Mouse (Mus musculus): ENCODE results near the gene Gpr158. TPM values are rescaled to one million over a fixed set of nuclear protein-coding genes. Genes with fewer than 3 reads are reported as not detected.

Gpr158 gene
- polyA plus RNA-seq, 1 experiment from 2014 or later = not detected

DNA sequence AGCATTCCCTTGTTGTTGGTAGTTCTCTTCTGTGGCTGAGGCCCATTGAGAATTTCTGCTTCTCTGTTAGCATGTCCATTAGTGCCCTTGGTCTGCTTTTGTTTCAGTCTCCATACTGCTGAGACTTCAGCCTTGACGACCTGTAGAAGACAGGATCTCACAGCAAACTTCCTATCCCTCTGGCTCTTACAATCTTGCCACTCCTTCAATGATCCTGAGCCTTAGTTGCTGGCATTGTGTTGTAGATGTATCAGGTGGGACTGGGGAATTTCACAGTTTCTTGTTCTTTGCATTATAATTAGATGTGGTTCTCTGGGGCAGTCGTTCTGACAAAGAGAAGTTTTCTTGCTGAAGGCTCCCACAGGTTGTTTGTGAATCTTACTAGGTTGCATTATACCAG is 25.4 kb downstream of the Gpr158 start:
- no peaks in the 10 kb centered on the region for H3K4me1 ChIP-seq (ENCODE audit: insufficient read depth)
- DNase-seq (no peak), ATAC-seq (no peak)
- no peak overlapping the region for H3K4me3 ChIP-seq (ENCODE audit: low read depth, low read length)
- no peaks in the 10 kb centered on the region for H3K9me3 ChIP-seq (ENCODE audit: low read length)
- no peak for TF ChIP-seq EP300 (IDR thresholded peaks at IDR 0.05; ENCODE audit: low read depth)
- no peak for TF ChIP-seq CTCF (IDR thresholded peaks at IDR 0.05; ENCODE audit: low read depth)
- no peak overlapping the region for H3K9ac ChIP-seq (replicated peaks)
- no peaks in the 10 kb centered on the region for H3K36me3 ChIP-seq (replicated peaks; ENCODE audit: insufficient read depth, low read length)
- no peak overlapping the region for H3K27ac ChIP-seq (ENCODE audit: low read depth)
- H3K4me2 ChIP-seq (ENCODE audit: low read depth, low read length) = no peak overlapping the region
- 8% methylated on average over 2 of the region's 2 CpGs for whole genome bisulfite sequencing (ENCODE audit: insufficient replicate concordance)
- no peaks in the 10 kb centered on the region for H3K27me3 ChIP-seq (ENCODE audit: insufficient read depth, low read length)

DNA sequence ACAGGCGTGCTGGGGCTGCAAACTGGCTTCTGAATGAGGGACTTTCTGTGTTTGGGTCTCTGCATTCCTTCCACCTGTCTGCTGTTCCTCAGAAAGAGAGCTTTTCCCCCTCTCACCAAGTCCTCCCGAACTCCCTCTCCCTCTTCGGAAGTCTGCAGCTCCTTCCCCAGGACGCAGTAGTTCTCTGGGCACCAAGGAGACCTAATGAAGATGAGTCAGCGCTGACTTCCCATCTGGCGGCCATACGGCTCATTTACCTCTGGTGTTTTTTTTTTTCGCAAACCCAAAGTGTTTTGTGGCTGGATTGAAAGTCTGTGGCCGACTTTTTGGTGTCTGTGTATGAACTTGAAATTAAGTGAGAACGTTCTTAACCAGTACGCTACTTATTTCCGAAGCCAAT is 30.0 kb downstream of the Gpr158 start:
- no peak overlapping the region for H3K9ac ChIP-seq (replicated peaks)
- DNase-seq (no peak), ATAC-seq (no peak)
- no peak overlapping the region for H3K4me3 ChIP-seq (ENCODE audit: low read depth, low read length)
- H3K4me1 ChIP-seq (ENCODE audit: insufficient read depth) = no peaks in the 10 kb centered on the region
- H3K4me2 ChIP-seq (ENCODE audit: low read depth, low read length) = no peak overlapping the region
- no peak for TF ChIP-seq CTCF (IDR thresholded peaks at IDR 0.05; ENCODE audit: low read depth)
- TF ChIP-seq EP300 (IDR thresholded peaks at IDR 0.05; ENCODE audit: low read depth) = no peak
- no peak overlapping the region for H3K27ac ChIP-seq (ENCODE audit: low read depth)
- no peaks in the 10 kb centered on the region for H3K27me3 ChIP-seq (ENCODE audit: insufficient read depth, low read length)
- no peaks in the 10 kb centered on the region for H3K9me3 ChIP-seq (ENCODE audit: low read length)
- H3K36me3 ChIP-seq (replicated peaks; ENCODE audit: insufficient read depth, low read length) = no peaks in the 10 kb centered on the region
- 78% methylated on average over 12 of the region's 12 CpGs for WGBS (ENCODE audit: insufficient replicate concordance)

DNA sequence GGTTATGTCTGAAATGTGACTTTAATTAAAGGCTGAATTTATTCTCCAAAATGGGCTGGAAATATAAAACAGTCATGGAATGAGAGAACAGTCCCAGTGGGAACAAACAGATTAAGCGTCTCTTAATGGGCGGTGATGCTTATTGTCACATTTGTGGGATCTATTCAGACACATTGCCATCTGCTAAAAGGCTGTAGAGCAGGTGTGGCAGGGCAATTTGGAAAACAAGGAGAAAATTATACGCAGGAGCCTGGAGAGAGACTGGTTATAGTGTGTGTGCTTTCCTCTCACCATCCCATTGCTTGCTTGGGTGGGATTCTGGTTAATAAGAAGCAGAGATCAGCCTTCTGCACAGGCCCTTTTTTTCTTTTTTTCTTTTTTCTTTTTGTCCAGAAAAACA is 32.3 kb downstream of the Gpr158 start:
- DNase-seq (no peak), ATAC-seq (no peak)
- H3K27ac ChIP-seq (ENCODE audit: low read depth) = no peak overlapping the region
- H3K4me1 ChIP-seq (ENCODE audit: insufficient read depth) = no peaks in the 10 kb centered on the region
- no peaks in the 10 kb centered on the region for H3K27me3 ChIP-seq (ENCODE audit: insufficient read depth, low read length)
- 79% methylated on average over 3 of the region's 3 CpGs for WGBS (ENCODE audit: insufficient replicate concordance)
- H3K9ac ChIP-seq (replicated peaks) = no peak overlapping the region
- no peak overlapping the region for H3K4me3 ChIP-seq (ENCODE audit: low read depth, low read length)
- H3K9me3 ChIP-seq (ENCODE audit: low read length) = no peaks in the 10 kb centered on the region
- no peak overlapping the region for H3K4me2 ChIP-seq (ENCODE audit: low read depth, low read length)
- H3K36me3 ChIP-seq (replicated peaks; ENCODE audit: insufficient read depth, low read length) = no peaks in the 10 kb centered on the region
- TF ChIP-seq EP300 (IDR thresholded peaks at IDR 0.05; ENCODE audit: low read depth) = no peak
- TF ChIP-seq CTCF (IDR thresholded peaks at IDR 0.05; ENCODE audit: low read depth) = no peak

DNA sequence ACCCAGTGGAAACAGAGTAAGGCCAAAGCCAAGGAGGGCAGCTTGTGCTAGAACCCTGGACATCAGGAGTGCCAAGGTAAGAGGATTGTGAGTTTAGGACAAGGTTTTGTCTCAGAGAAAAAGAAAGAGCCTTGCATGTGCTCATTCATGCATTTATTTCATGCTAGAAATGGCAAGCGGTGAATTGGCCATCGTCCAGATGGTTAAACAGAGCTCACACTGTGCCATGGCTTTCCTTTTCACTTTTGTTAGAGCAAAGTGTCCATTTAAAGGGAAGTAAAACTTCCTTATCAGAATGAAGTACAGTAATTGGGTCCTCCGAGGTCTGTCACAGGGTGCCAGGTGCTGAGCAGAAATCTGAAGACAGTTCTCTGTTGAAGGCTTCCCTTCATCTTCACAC is 38.3 kb downstream of the Gpr158 start:
- Histone ChIP-seq H3K9ac (replicated peaks) (no peak overlapping the region), H3K9me3 (ENCODE audit: low read length) (no peaks in the 10 kb centered on the region), H3K36me3 (replicated peaks; ENCODE audit: insufficient read depth, low read length) (no peaks in the 10 kb centered on the region), H3K27me3 (ENCODE audit: insufficient read depth, low read length) (no peaks in the 10 kb centered on the region), H3K4me3 (ENCODE audit: low read depth, low read length) (no peak overlapping the region), H3K4me1 (ENCODE audit: insufficient read depth) (no peaks in the 10 kb centered on the region), H3K27ac (ENCODE audit: low read depth) (no peak overlapping the region), H3K4me2 (ENCODE audit: low read depth, low read length) (no peak overlapping the region)
- WGBS (ENCODE audit: insufficient replicate concordance) = 78% methylated on average over 3 of the region's 3 CpGs
- TF ChIP-seq CTCF (IDR thresholded peaks at IDR 0.05; ENCODE audit: low read depth) (no peak), EP300 (IDR thresholded peaks at IDR 0.05; ENCODE audit: low read depth) (no peak)
- no peak for DNase-seq
- no peak for ATAC-seq

DNA sequence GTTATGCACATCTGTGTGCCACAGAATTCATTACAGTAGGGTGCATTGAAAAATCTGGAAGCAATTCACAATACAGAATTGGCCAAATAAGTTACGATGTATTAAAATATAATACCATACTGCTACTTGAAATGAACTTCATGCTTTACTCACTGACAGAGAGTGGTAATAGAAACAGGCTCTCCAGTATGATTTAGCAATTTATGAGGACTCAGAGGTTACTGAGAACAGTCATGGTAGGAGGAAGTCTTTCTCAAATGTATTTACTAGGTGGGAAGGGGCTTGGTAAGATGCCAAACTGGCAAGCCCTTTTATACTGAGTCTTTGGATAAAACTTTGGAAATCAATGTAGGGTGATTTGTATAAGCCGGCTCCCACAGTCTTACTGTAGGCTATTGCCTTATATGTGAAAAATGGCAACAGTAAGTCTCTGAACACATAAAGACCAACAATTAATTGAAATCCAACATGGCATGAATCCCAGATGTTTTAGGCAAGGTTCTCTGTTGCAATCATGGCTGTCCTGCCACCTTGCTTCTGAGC is 40.2 kb downstream of the Gpr158 start:
- no peak overlapping the region for H3K9ac ChIP-seq (replicated peaks)
- no peak overlapping the region for H3K4me3 ChIP-seq (ENCODE audit: low read depth, low read length)
- no peaks in the 10 kb centered on the region for H3K9me3 ChIP-seq (ENCODE audit: low read length)
- TF ChIP-seq CTCF (IDR thresholded peaks at IDR 0.05; ENCODE audit: low read depth) (no peak), EP300 (IDR thresholded peaks at IDR 0.05; ENCODE audit: low read depth) (no peak)
- H3K4me2 ChIP-seq (ENCODE audit: low read depth, low read length) = no peak overlapping the region
- H3K27me3 ChIP-seq (ENCODE audit: insufficient read depth, low read length) = no peaks in the 10 kb centered on the region
- no peak overlapping the region for H3K27ac ChIP-seq (ENCODE audit: low read depth)
- no peak for DNase-seq
- ATAC-seq = no peak
- no peaks in the 10 kb centered on the region for H3K36me3 ChIP-seq (replicated peaks; ENCODE audit: insufficient read depth, low read length)
- no peaks in the 10 kb centered on the region for H3K4me1 ChIP-seq (ENCODE audit: insufficient read depth)
- 82% methylated on average over 2 of the region's 2 CpGs for WGBS (ENCODE audit: insufficient replicate concordance)

DNA sequence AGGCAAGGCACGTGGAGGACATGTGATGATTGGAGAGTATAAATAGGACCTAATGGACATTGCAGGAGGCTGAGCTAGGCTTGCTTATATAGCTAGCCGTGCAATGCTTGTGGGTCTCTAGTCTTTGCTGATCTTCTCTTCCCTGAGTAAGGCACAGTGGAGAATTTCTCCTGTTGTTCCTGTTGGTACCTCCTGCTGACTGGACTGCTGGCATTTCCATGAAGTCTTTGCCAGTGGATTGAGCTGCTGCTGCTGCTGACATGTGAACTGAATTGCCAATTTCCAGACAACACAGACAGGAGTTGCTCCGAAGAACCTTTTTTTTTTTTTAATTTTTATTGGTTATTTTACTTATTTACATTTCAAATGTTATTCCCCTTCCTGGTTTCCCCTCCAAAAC is 41.5 kb downstream of the Gpr158 start:
- no peak overlapping the region for H3K27ac ChIP-seq (ENCODE audit: low read depth)
- H3K9me3 ChIP-seq (ENCODE audit: low read length) = no peaks in the 10 kb centered on the region
- TF ChIP-seq CTCF (IDR thresholded peaks at IDR 0.05; ENCODE audit: low read depth) = no peak
- TF ChIP-seq EP300 (IDR thresholded peaks at IDR 0.05; ENCODE audit: low read depth) = no peak
- H3K36me3 ChIP-seq (replicated peaks; ENCODE audit: insufficient read depth, low read length) = no peaks in the 10 kb centered on the region
- H3K4me3 ChIP-seq (ENCODE audit: low read depth, low read length) = no peak overlapping the region
- WGBS (ENCODE audit: insufficient replicate concordance) = 73% methylated on average over 3 of the region's 3 CpGs
- DNase-seq = no peak
- no peaks in the 10 kb centered on the region for H3K27me3 ChIP-seq (ENCODE audit: insufficient read depth, low read length)
- no peak overlapping the region for H3K9ac ChIP-seq (replicated peaks)
- ATAC-seq = no peak
- H3K4me2 ChIP-seq (ENCODE audit: low read depth, low read length) = no peak overlapping the region
- H3K4me1 ChIP-seq (ENCODE audit: insufficient read depth) = no peaks in the 10 kb centered on the region

DNA sequence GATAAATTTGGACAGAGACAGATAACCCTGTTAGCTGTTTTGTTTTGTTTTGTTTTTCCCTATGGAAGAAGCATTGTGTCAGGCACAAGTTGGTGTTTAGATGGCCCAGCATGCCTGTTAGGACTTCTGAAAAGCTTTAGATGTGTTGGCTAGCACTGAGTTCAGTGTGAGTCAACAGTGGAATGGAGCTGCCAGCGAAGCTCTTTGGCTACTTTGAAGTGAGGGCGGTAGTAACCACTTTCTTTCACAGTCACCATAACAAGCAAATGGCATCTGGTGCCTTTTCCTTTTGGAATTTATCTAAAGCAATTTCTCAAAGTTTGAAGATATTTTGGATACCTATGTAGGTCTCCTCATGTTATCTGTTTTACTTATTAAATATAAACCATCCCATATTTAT is 62.9 kb downstream of the Gpr158 start:
- Histone ChIP-seq H3K9ac (replicated peaks) (no peak overlapping the region), H3K4me1 (ENCODE audit: insufficient read depth) (no peaks in the 10 kb centered on the region), H3K9me3 (ENCODE audit: low read length) (no peaks in the 10 kb centered on the region), H3K4me2 (ENCODE audit: low read depth, low read length) (no peak overlapping the region), H3K27ac (ENCODE audit: low read depth) (no peak overlapping the region), H3K4me3 (ENCODE audit: low read depth, low read length) (no peak overlapping the region), H3K27me3 (ENCODE audit: insufficient read depth, low read length) (no peaks in the 10 kb centered on the region), H3K36me3 (replicated peaks; ENCODE audit: insufficient read depth, low read length) (no peaks in the 10 kb centered on the region)
- WGBS (ENCODE audit: insufficient replicate concordance) = 59% methylated on average over 2 of the region's 2 CpGs
- ATAC-seq (no peak), DNase-seq (no peak)
- TF ChIP-seq CTCF (IDR thresholded peaks at IDR 0.05; ENCODE audit: low read depth) = no peak
- no peak for TF ChIP-seq EP300 (IDR thresholded peaks at IDR 0.05; ENCODE audit: low read depth)

All from liver, postnatal 0 days (tissue).